Mouse (Mus musculus): ENCODE results near the gene Sergef. TPM values are rescaled to one million over a fixed set of nuclear protein-coding genes. Genes with fewer than 3 reads are reported as not detected.
"Not testable (repeated sequence)": the region's sequence is repeated elsewhere in the genome, so short reads cannot be mapped to it uniquely, and the experiment has no call there.

Gene Sergef
- polyA plus RNA-seq (2015; fragmentation: Nextera tagmentation; extraction: Ambion mirVana): 27.2 and 32.6 TPM in 2 replicates

- peak within 1 kb of the TSS; percentile 78 for H3K4me3 ChIP-seq (replicated peaks; ENCODE audit: low read length)
- peak within 1 kb of the TSS; percentile 87 for H3K27ac ChIP-seq (ENCODE audit: low read length)
- no peaks in the 10 kb centered on the region for H3K9me3 ChIP-seq (ENCODE audit: control insufficient read depth, low read length)
- WGBS: under 1% methylated on average over 30 of the region's 30 CpGs
- no peaks in the 10 kb centered on the region for H3K27me3 ChIP-seq (replicated peaks; ENCODE audit: control insufficient read depth, insufficient read depth, low read length)
- H3K4me2 ChIP-seq (ENCODE audit: low read length): peak within 1 kb of the TSS; percentile 92
- H3K9ac ChIP-seq (replicated peaks; ENCODE audit: low read depth, low read length): peak within 1 kb of the TSS; percentile 79
- H3K4me1 ChIP-seq (replicated peaks; ENCODE audit: control insufficient read depth, insufficient read depth, low read length): peaks cover 29% of the 10 kb centered on the region
- ATAC-seq: peak; percentile 96
- H3K36me3 ChIP-seq (ENCODE audit: control insufficient read depth, insufficient read depth): no peaks in the 10 kb centered on the region
Measured at GRCm38 (mm10) chr7:46639692-46640031, at the start of gene Sergef. Sergef (minus strand) TSS chr7:46639807.

GRCm38 (mm10) chr7:46686827-46687226, 47.2 kb upstream of the Sergef start:
- no peak overlapping the region for H3K27ac ChIP-seq (ENCODE audit: low read length)
- no peak for ATAC-seq
- peaks cover 18% of the 10 kb centered on the region for H3K36me3 ChIP-seq (ENCODE audit: control insufficient read depth, insufficient read depth)
- H3K4me2 ChIP-seq (ENCODE audit: low read length): no peak overlapping the region
- no peak overlapping the region for H3K9ac ChIP-seq (replicated peaks; ENCODE audit: low read depth, low read length)
- H3K9me3 ChIP-seq (ENCODE audit: control insufficient read depth, low read length): no peaks in the 10 kb centered on the region
- H3K27me3 ChIP-seq (replicated peaks; ENCODE audit: control insufficient read depth, insufficient read depth, low read length): no peaks in the 10 kb centered on the region
- WGBS: 94% methylated on average over 5 of the region's 5 CpGs
- no peaks in the 10 kb centered on the region for H3K4me1 ChIP-seq (replicated peaks; ENCODE audit: control insufficient read depth, insufficient read depth, low read length)
- H3K4me3 ChIP-seq (replicated peaks; ENCODE audit: low read length): no peak overlapping the region

GRCm38 (mm10) chr7:46680732-46681131, 41.1 kb upstream of the Sergef start:
- no peak overlapping the region for H3K4me3 ChIP-seq (replicated peaks; ENCODE audit: low read length)
- no peak overlapping the region for H3K9ac ChIP-seq (replicated peaks; ENCODE audit: low read depth, low read length)
- no peaks in the 10 kb centered on the region for H3K4me1 ChIP-seq (replicated peaks; ENCODE audit: control insufficient read depth, insufficient read depth, low read length)
- ATAC-seq: no peak
- H3K4me2 ChIP-seq (ENCODE audit: low read length): no peak overlapping the region
- no peaks in the 10 kb centered on the region for H3K36me3 ChIP-seq (ENCODE audit: control insufficient read depth, insufficient read depth)
- H3K27me3 ChIP-seq (replicated peaks; ENCODE audit: control insufficient read depth, insufficient read depth, low read length): no peaks in the 10 kb centered on the region
- no peak overlapping the region for H3K27ac ChIP-seq (ENCODE audit: low read length)
- H3K9me3 ChIP-seq (ENCODE audit: control insufficient read depth, low read length): no peaks in the 10 kb centered on the region

- H3K27me3 ChIP-seq (replicated peaks; ENCODE audit: control insufficient read depth, insufficient read depth, low read length); H3K4me3 ChIP-seq (replicated peaks; ENCODE audit: low read length); ATAC-seq; H3K27ac ChIP-seq (ENCODE audit: low read length); H3K36me3 ChIP-seq (ENCODE audit: control insufficient read depth, insufficient read depth); H3K9ac ChIP-seq (replicated peaks; ENCODE audit: low read depth, low read length); H3K4me2 ChIP-seq (ENCODE audit: low read length); H3K9me3 ChIP-seq (ENCODE audit: control insufficient read depth, low read length); H3K4me1 ChIP-seq (replicated peaks; ENCODE audit: control insufficient read depth, insufficient read depth, low read length): not testable (repeated sequence)
- WGBS: 77% methylated on average over 7 of the region's 7 CpGs
Measured at GRCm38 (mm10) chr7:46679044-46679443, 39.4 kb upstream of the Sergef start.

GRCm38 (mm10) chr7:46678417-46678816, 38.8 kb upstream of the Sergef start:
- H3K9me3 ChIP-seq (ENCODE audit: control insufficient read depth, low read length): no peaks in the 10 kb centered on the region
- H3K4me2 ChIP-seq (ENCODE audit: low read length): no peak overlapping the region
- WGBS: 96% methylated on average over 3 of the region's 3 CpGs
- H3K27ac ChIP-seq (ENCODE audit: low read length): no peak overlapping the region
- no peak overlapping the region for H3K9ac ChIP-seq (replicated peaks; ENCODE audit: low read depth, low read length)
- no peak for ATAC-seq
- H3K4me3 ChIP-seq (replicated peaks; ENCODE audit: low read length): no peak overlapping the region
- H3K27me3 ChIP-seq (replicated peaks; ENCODE audit: control insufficient read depth, insufficient read depth, low read length): no peaks in the 10 kb centered on the region
- H3K4me1 ChIP-seq (replicated peaks; ENCODE audit: control insufficient read depth, insufficient read depth, low read length): no peaks in the 10 kb centered on the region
- H3K36me3 ChIP-seq (ENCODE audit: control insufficient read depth, insufficient read depth): no peaks in the 10 kb centered on the region

GRCm38 (mm10) chr7:46676808-46677360, 37.3 kb upstream of the Sergef start:
- no peaks in the 10 kb centered on the region for H3K36me3 ChIP-seq (ENCODE audit: control insufficient read depth, insufficient read depth)
- no peak overlapping the region for H3K4me3 ChIP-seq (replicated peaks; ENCODE audit: low read length)
- H3K4me2 ChIP-seq (ENCODE audit: low read length): no peak overlapping the region
- WGBS: 65% methylated on average over 5 of the region's 5 CpGs
- no peak for ATAC-seq
- H3K27me3 ChIP-seq (replicated peaks; ENCODE audit: control insufficient read depth, insufficient read depth, low read length): no peaks in the 10 kb centered on the region
- H3K9ac ChIP-seq (replicated peaks; ENCODE audit: low read depth, low read length): no peak overlapping the region
- no peaks in the 10 kb centered on the region for H3K4me1 ChIP-seq (replicated peaks; ENCODE audit: control insufficient read depth, insufficient read depth, low read length)
- no peak overlapping the region for H3K27ac ChIP-seq (ENCODE audit: low read length)
- no peaks in the 10 kb centered on the region for H3K9me3 ChIP-seq (ENCODE audit: control insufficient read depth, low read length)

GRCm38 (mm10) chr7:46675886-46676285, 36.3 kb upstream of the Sergef start:
- Histone ChIP-seq H3K4me2 (ENCODE audit: low read length) (no peak overlapping the region), H3K4me3 (replicated peaks; ENCODE audit: low read length) (no peak overlapping the region), H3K36me3 (ENCODE audit: control insufficient read depth, insufficient read depth) (no peaks in the 10 kb centered on the region), H3K9me3 (ENCODE audit: control insufficient read depth, low read length) (no peaks in the 10 kb centered on the region), H3K27ac (ENCODE audit: low read length) (no peak overlapping the region), H3K9ac (replicated peaks; ENCODE audit: low read depth, low read length) (no peak overlapping the region), H3K4me1 (replicated peaks; ENCODE audit: control insufficient read depth, insufficient read depth, low read length) (peaks cover 3% of the 10 kb centered on the region; the same call in 1 of the 2 replicates), H3K27me3 (replicated peaks; ENCODE audit: control insufficient read depth, insufficient read depth, low read length) (no peaks in the 10 kb centered on the region)
- WGBS: 87% methylated on average over 8 of the region's 8 CpGs
- no peak for ATAC-seq

- H3K27me3 ChIP-seq (replicated peaks; ENCODE audit: control insufficient read depth, insufficient read depth, low read length): no peaks in the 10 kb centered on the region
- H3K4me2 ChIP-seq (ENCODE audit: low read length): no peak overlapping the region
- no peaks in the 10 kb centered on the region for H3K36me3 ChIP-seq (ENCODE audit: control insufficient read depth, insufficient read depth)
- peaks cover 3% of the 10 kb centered on the region; the same call in 1 of the 2 replicates for H3K4me1 ChIP-seq (replicated peaks; ENCODE audit: control insufficient read depth, insufficient read depth, low read length)
- no peak for ATAC-seq
- H3K9me3 ChIP-seq (ENCODE audit: control insufficient read depth, low read length): no peaks in the 10 kb centered on the region
- no peak overlapping the region for H3K27ac ChIP-seq (ENCODE audit: low read length)
- 82% methylated on average over 7 of the region's 7 CpGs for WGBS
- no peak overlapping the region for H3K9ac ChIP-seq (replicated peaks; ENCODE audit: low read depth, low read length)
- H3K4me3 ChIP-seq (replicated peaks; ENCODE audit: low read length): no peak overlapping the region
Measured at GRCm38 (mm10) chr7:46675061-46675460, 35.5 kb upstream of the Sergef start.

- H3K4me1 ChIP-seq (replicated peaks; ENCODE audit: control insufficient read depth, insufficient read depth, low read length): peaks cover 7% of the 10 kb centered on the region; the same call in 1 of the 2 replicates
- no peaks in the 10 kb centered on the region for H3K27me3 ChIP-seq (replicated peaks; ENCODE audit: control insufficient read depth, insufficient read depth, low read length)
- H3K36me3 ChIP-seq (ENCODE audit: control insufficient read depth, insufficient read depth): no peaks in the 10 kb centered on the region
- H3K9me3 ChIP-seq (ENCODE audit: control insufficient read depth, low read length): no peaks in the 10 kb centered on the region
- H3K4me2 ChIP-seq (ENCODE audit: low read length): no peak within 1 kb of the TSS
- H3K27ac ChIP-seq (ENCODE audit: low read length): peak within 1 kb of the TSS; percentile 46
- ATAC-seq: no peak
- H3K4me3 ChIP-seq (replicated peaks; ENCODE audit: low read length): no peak within 1 kb of the TSS
- 66% methylated on average over 10 of the region's 10 CpGs for WGBS
- no peak within 1 kb of the TSS for H3K9ac ChIP-seq (replicated peaks; ENCODE audit: low read depth, low read length)
Measured at GRCm38 (mm10) chr7:46672160-46672672, 32.6 kb upstream of the Sergef start, which contains the start of gene Tph1. Tph1 (minus strand) TSS chr7:46672537.
